Mouse (Mus musculus) limb, embryonic 14.5 days (tissue): ENCODE measurements around the gene Saa4. TPM values are rescaled to one million over a fixed set of nuclear protein-coding genes. Genes with fewer than 3 reads are reported as not detected.

ENCODE experiments used
- ATAC-seq: fragments of 200-750 bp; cut with Nextera tagmentation; 2 replicates; pipeline ENCODE4 v1.8.0; 2017; ENCODE audit warnings: low read depth, moderate number of reproducible peaks, moderate TSS enrichment; ENCODE audit not compliant: low FRiP score
- DNase-seq: peaks from one replicate; pipeline ENCODE4 v3.0.0-alpha.2; 2015; ENCODE audit warnings: low spot score
- H3K27ac ChIP-seq: fragments of 300-500 bp; sonication (generic); replicated peaks from 2 replicates; pipeline ENCODE4 v1.5.1; 2014; ENCODE audit warnings: low read depth, mild to moderate bottlenecking, low read length, moderate library complexity, mixed read lengths
- H3K27me3 ChIP-seq: fragments of 300-500 bp; sonication (generic); 2 replicates; pipeline ENCODE4 v1.6.1; 2014; ENCODE audit warnings: low read length, mixed read lengths; ENCODE audit not compliant: control insufficient read depth, insufficient read depth
- H3K36me3 ChIP-seq: fragments of 300-500 bp; sonication (generic); 2 replicates; pipeline ENCODE4 v1.6.1; 2014; ENCODE audit warnings: mild to moderate bottlenecking, low read length, moderate library complexity, mixed read lengths; ENCODE audit not compliant: control insufficient read depth, insufficient read depth
- H3K4me1 ChIP-seq: fragments of 300-500 bp; sonication (generic); 2 replicates; pipeline ENCODE4 v1.6.1; 2014; ENCODE audit warnings: antibody characterized with exemption, low read length, mixed read lengths; ENCODE audit not compliant: control insufficient read depth, insufficient read depth
- H3K4me2 ChIP-seq: fragments of 300-500 bp; sonication (generic); replicated peaks from 2 replicates; pipeline ENCODE4 v1.6.1; 2014; ENCODE audit warnings: low read depth, mild to moderate bottlenecking, low read length, moderate library complexity; ENCODE audit not compliant: severe bottlenecking
- H3K4me3 ChIP-seq: fragments of 300-500 bp; sonication (generic); replicated peaks from 2 replicates; pipeline ENCODE4 v1.5.1; 2014; ENCODE audit warnings: low read length
- H3K9ac ChIP-seq: fragments of 300-500 bp; sonication (generic); 2 replicates; pipeline ENCODE4 v1.6.1; 2014; ENCODE audit warnings: mild to moderate bottlenecking, low read depth, low read length, moderate library complexity; ENCODE audit not compliant: severe bottlenecking
- H3K9me3 ChIP-seq: fragments of 300-500 bp; sonication (generic); 2 replicates; pipeline ENCODE4 v1.6.1; 2016; ENCODE audit warnings: low read length; ENCODE audit not compliant: control insufficient read depth
- POLR2A ChIP-seq: fragments of 200-500 bp; IDR thresholded peaks from 2 replicates; pipeline ENCODE4 v1.8.0; 2012; ENCODE audit warnings: inconsistent platforms, mild to moderate bottlenecking, moderate library complexity, borderline replicate concordance; ENCODE audit not compliant: insufficient read depth, insufficient read length; ENCODE audit errors: extremely low read depth
- WGBS: fragments of 180-500 bp; shearing (Covaris S2); extraction: QIAGEN DNeasy Blood & Tissue Kit; methylation state at CpG from one replicate; pipeline ENCODE4 v1.1.7; 2014; 5-methylcytosine and 5-hydroxymethylcytosine counted together
- polyA plus RNA-seq, 2 experiments: library from polyadenylated mRNA; depleted of rRNA in 1 of 2; stranded (reverse) in 1 of 2; unstranded in 1 of 2; fragments of >200 nt; fragmentation: Nextera tagmentation in 1 of 2; extraction: Ambion mirVana in 1 of 2; gene quantifications; 2 replicates each; pipeline versions ENCODE4 v1.2.1 to v1.2.3; 2012 to 2014

Gene Saa4
- polyA plus RNA-seq, 2 experiments, result not detected

- no peak overlapping the region for H3K4me2 ChIP-seq
- H3K9me3 ChIP-seq, result no peaks in the 10 kb centered on the region
- no peaks in the 10 kb centered on the region for H3K4me1 ChIP-seq
- DNase-seq (no peak), ATAC-seq (no peak)
- 76% methylated on average over 12 of the region's 12 CpGs for WGBS
- no peak for TF ChIP-seq POLR2A
- H3K27me3 ChIP-seq, result no peaks in the 10 kb centered on the region
- no peak overlapping the region for H3K9ac ChIP-seq
- no peak overlapping the region for H3K27ac ChIP-seq
- no peak overlapping the region for H3K4me3 ChIP-seq
- H3K36me3 ChIP-seq, result no peaks in the 10 kb centered on the region
These were observed 6.4 kb upstream of the Saa4 start for GRCm38 (mm10) chr7:46738561-46739460.

- Histone ChIP-seq H3K4me2 (no peak overlapping the region), H3K4me1 (no peaks in the 10 kb centered on the region), H3K27me3 (no peaks in the 10 kb centered on the region), H3K27ac (no peak overlapping the region), H3K36me3 (no peaks in the 10 kb centered on the region), H3K9ac (no peak overlapping the region), H3K9me3 (no peaks in the 10 kb centered on the region), H3K4me3 (no peak overlapping the region)
- TF ChIP-seq POLR2A, result no peak
- DNase-seq (no peak), ATAC-seq (no peak)
- WGBS, result 57% methylated on average over 2 of the region's 2 CpGs
These were observed 2.6 kb upstream of the Saa4 start for GRCm38 (mm10) chr7:46734983-46735382.

GRCm38 (mm10) chr7:46727584-46727983, 4.8 kb downstream of the Saa4 start:
- Histone ChIP-seq H3K4me3 (no peak overlapping the region), H3K36me3 (no peaks in the 10 kb centered on the region), H3K4me2 (no peak overlapping the region), H3K27me3 (no peaks in the 10 kb centered on the region), H3K9me3 (no peaks in the 10 kb centered on the region), H3K4me1 (no peaks in the 10 kb centered on the region), H3K27ac (no peak overlapping the region), H3K9ac (no peak overlapping the region)
- DNase-seq (no peak), ATAC-seq (no peak)
- 77% methylated on average over 1 of the region's 1 CpGs for WGBS
- TF ChIP-seq POLR2A, result no peak

- no peaks in the 10 kb centered on the region for H3K9me3 ChIP-seq
These were observed 8.0 kb downstream of the Saa4 start for GRCm38 (mm10) chr7:46724396-46724795.

GRCm38 (mm10) chr7:46723849-46724248, 8.6 kb downstream of the Saa4 start:
- H3K27me3 ChIP-seq, result no peaks in the 10 kb centered on the region
- H3K9me3 ChIP-seq, result no peaks in the 10 kb centered on the region
- no peaks in the 10 kb centered on the region for H3K4me1 ChIP-seq
- H3K4me3 ChIP-seq, result no peak overlapping the region
- no peak overlapping the region for H3K4me2 ChIP-seq
- H3K27ac ChIP-seq, result no peak overlapping the region
- no peaks in the 10 kb centered on the region for H3K36me3 ChIP-seq
- DNase-seq, result no peak
- WGBS, result 88% methylated on average over 3 of the region's 3 CpGs
- ATAC-seq, result no peak
- no peak for TF ChIP-seq POLR2A
- no peak overlapping the region for H3K9ac ChIP-seq

More at GRCm38 (mm10) chr7:46724396-46724795, 8.0 kb downstream of the Saa4 start:
- no peaks in the 10 kb centered on the region for H3K36me3 ChIP-seq
- TF ChIP-seq POLR2A, result no peak
- 82% methylated on average over 5 of the region's 5 CpGs for WGBS
- H3K4me2 ChIP-seq, result no peak overlapping the region
- no peak overlapping the region for H3K9ac ChIP-seq
- ATAC-seq, result no peak
- H3K4me1 ChIP-seq, result no peaks in the 10 kb centered on the region
- DNase-seq, result no peak
- no peak overlapping the region for H3K4me3 ChIP-seq
- H3K27me3 ChIP-seq, result no peaks in the 10 kb centered on the region
- no peak overlapping the region for H3K27ac ChIP-seq
